Mouse (Mus musculus) neural tube, embryonic 14.5 days (tissue): ENCODE measurements around the gene Gm36210. TPM values are rescaled to one million over a fixed set of nuclear protein-coding genes. Genes with fewer than 3 reads are reported as not detected.
A peak's percentile ranks its signal among the peaks of the same experiment; 100 is the strongest.

Experiments
- ATAC-seq: fragments of 200-750 bp; cut with Nextera tagmentation; 2 replicates; pipeline ENCODE4 v1.8.0; 2017; ENCODE audit warnings: low read depth, mild to moderate bottlenecking, moderate TSS enrichment, moderate library complexity
- H3K27ac ChIP-seq: fragments of 300-500 bp; sonication (generic); 2 replicates; pipeline ENCODE4 v1.5.1; 2014; ENCODE audit warnings: low read depth, mild to moderate bottlenecking, control low read depth, low read length, moderate library complexity, mixed read lengths
- H3K27me3 ChIP-seq: fragments of 300-500 bp; sonication (generic); 2 replicates; pipeline ENCODE4 v1.6.1; 2014; ENCODE audit warnings: low read length; ENCODE audit not compliant: control insufficient read depth, insufficient read depth
- H3K36me3 ChIP-seq: fragments of 300-500 bp; sonication (generic); 2 replicates; pipeline ENCODE4 v1.6.1; 2014; ENCODE audit warnings: low read length, mixed read lengths; ENCODE audit not compliant: control insufficient read depth, insufficient read depth
- H3K4me1 ChIP-seq: fragments of 300-500 bp; sonication (generic); 2 replicates; pipeline ENCODE4 v1.6.1; 2014; ENCODE audit warnings: low read length; ENCODE audit not compliant: control insufficient read depth, insufficient read depth
- H3K4me2 ChIP-seq: fragments of 300-500 bp; sonication (generic); 2 replicates; pipeline ENCODE4 v1.6.1; 2014; ENCODE audit warnings: mild to moderate bottlenecking, low read depth, low read length, control low read depth
- H3K4me3 ChIP-seq: fragments of 300-500 bp; sonication (generic); 2 replicates; pipeline ENCODE4 v1.5.1; 2014; ENCODE audit warnings: low read depth, low read length, control low read depth, mixed read lengths
- H3K9ac ChIP-seq: fragments of 300-500 bp; sonication (generic); replicated peaks from 2 replicates; pipeline ENCODE4 v1.6.1; 2014; ENCODE audit warnings: low read depth, mild to moderate bottlenecking, control low read depth, low read length, mixed read lengths
- H3K9me3 ChIP-seq: fragments of 300-500 bp; sonication (generic); 2 replicates; pipeline ENCODE4 v1.6.1; 2016; ENCODE audit warnings: low read length; ENCODE audit not compliant: control insufficient read depth
- WGBS: fragments of 180-500 bp; shearing (Covaris S2); extraction: QIAGEN DNeasy Blood & Tissue Kit; methylation state at CpG from one replicate; pipeline ENCODE4 v1.1.7; 2014; 5-methylcytosine and 5-hydroxymethylcytosine counted together
- polyA plus RNA-seq: library from polyadenylated mRNA; unstranded; fragments of >200 nt; fragmentation: Nextera tagmentation; extraction: Ambion mirVana; gene quantifications from 2 replicates; pipeline ENCODE4 v1.2.1, GENCODE M21; 2014

Gene Gm36210
- polyA plus RNA-seq, 1 experiment from 2014 or later = 0.37 TPM

DNA sequence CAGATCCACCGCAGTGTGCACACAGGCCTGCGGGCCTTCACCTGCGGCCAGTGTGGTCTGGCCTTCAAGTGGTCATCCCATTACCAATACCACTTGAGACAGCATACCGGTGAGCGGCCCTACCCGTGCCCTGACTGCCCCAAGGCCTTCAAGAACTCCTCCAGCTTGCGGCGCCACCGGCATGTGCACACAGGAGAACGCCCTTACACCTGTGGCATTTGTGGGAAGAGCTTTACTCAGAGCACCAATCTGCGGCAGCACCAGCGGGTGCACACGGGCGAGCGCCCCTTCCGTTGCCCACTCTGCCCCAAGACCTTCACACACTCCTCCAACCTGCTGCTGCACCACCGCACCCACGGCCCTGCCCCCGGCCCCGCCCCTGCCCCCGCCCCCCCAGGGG is 12.8 kb upstream of the Gm36210 start:
- no peak overlapping the region for H3K4me3 ChIP-seq
- no peak overlapping the region for H3K27ac ChIP-seq
- H3K9me3 ChIP-seq = no peaks in the 10 kb centered on the region
- no peaks in the 10 kb centered on the region for H3K27me3 ChIP-seq
- H3K9ac ChIP-seq = no peak overlapping the region
- ATAC-seq = no peak
- peaks cover 21% of the 10 kb centered on the region for H3K36me3 ChIP-seq
- WGBS = 90% methylated on average over 18 of the region's 21 CpGs
- peaks cover 32% of the 10 kb centered on the region for H3K4me1 ChIP-seq
- H3K4me2 ChIP-seq = no peak overlapping the region

DNA sequence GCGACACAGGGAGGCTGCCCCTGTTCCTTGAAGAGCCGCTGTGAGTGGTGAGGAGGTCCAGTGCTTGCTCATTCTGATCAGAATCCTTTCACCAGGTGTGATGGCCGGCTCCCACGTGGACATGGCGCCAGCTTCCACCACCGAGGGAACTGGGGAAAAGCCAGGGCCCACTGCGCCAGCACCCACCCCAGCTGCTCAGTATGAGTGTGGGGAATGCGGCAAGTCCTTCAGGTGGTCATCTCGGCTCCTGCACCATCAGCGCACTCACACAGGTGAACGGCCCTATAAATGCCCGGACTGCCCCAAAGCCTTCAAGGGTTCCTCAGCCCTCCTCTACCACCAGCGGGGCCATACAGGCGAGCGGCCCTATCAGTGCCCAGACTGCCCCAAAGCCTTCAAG is 12.4 kb upstream of the Gm36210 start:
- ATAC-seq = no peak
- Histone ChIP-seq H3K4me1 (peaks cover 28% of the 10 kb centered on the region), H3K27me3 (no peaks in the 10 kb centered on the region)

DNA sequence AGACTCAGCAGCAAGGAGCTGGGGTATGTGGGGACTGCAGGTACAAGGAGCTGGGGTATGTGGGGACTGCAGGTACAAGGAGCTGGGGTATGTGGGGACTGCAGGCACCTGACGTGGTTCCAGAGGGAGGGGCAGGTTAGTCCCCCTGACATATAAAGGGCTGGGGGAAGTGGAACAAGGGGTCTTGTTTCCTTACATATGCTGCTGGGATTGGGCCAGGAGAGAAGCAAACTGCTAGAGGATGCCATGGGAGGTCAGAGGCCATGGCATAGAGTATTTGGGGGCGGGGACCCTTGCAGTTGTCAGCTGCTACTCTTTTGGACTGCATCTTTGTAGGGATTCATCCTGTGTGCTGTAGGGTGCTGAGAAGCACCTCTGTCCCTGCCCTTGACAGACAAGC is 11.2 kb upstream of the Gm36210 start:
- Histone ChIP-seq H3K36me3 (peaks cover 21% of the 10 kb centered on the region), H3K9me3 (no peaks in the 10 kb centered on the region), H3K4me1 (peaks cover 21% of the 10 kb centered on the region), H3K4me2 (no peak overlapping the region), H3K9ac (0 out of 2 replicates have a peak overlapping the region, but pooled peaks have one; percentile 87), H3K27me3 (no peaks in the 10 kb centered on the region), H3K27ac (no peak overlapping the region), H3K4me3 (no peak overlapping the region)
- 97% methylated on average over 2 of the region's 2 CpGs for WGBS
- no peak for ATAC-seq

More for the DNA sequence above, 12.4 kb upstream of the Gm36210 start:
- Histone ChIP-seq H3K9me3 (no peaks in the 10 kb centered on the region), H3K4me2 (no peak overlapping the region), H3K27ac (no peak overlapping the region), H3K9ac (no peak overlapping the region), H3K36me3 (peaks cover 21% of the 10 kb centered on the region), H3K4me3 (no peak overlapping the region)
- WGBS = 98% methylated on average over 15 of the region's 15 CpGs

DNA sequence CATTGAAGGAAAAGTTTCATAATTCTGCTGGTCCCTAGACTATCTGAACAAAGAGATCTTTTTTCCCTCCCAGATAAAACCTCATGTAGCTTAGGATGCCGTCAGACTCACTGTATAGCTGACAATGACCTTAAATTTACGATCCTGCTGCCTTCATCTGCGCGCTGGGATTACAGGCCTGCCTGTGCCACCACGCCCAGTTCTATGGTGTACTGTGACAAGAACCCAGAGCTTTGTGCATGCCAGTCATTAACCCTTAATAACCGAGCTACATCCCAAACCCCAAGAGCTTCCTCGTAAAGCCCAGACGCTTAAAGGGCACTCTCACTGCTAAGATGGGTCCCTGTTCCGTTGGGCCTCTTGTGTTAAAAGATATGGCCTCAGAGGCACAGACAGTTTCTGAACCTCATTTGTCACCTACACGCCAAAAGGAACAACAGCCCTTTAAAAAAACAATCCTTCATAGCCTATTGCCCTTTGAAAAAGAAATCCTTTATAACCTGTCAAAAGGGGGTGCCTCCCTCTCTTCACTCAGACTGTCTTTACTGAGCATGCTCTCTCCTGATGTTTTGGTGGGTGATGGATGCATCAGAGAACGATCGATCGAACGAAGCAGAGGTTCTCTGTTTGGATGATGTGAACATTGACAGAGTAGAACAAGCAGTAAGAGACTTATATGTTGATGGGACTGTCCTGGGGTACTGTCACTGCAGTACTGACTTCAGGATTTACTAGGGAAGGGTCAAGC is 9.5 kb upstream of the Gm36210 start:
- Histone ChIP-seq H3K9ac (peak overlapping the region; percentile 87), H3K27me3 (no peaks in the 10 kb centered on the region), H3K9me3 (no peaks in the 10 kb centered on the region), H3K27ac (peak overlapping the region; percentile 99), H3K4me3 (peak overlapping the region; percentile 69), H3K4me1 (peaks cover 12% of the 10 kb centered on the region), H3K36me3 (peaks cover 20% of the 10 kb centered on the region), H3K4me2 (peak overlapping the region; percentile 86)
- 6% methylated on average over 14 of the region's 14 CpGs for WGBS
- peak; percentile 75 for ATAC-seq

DNA sequence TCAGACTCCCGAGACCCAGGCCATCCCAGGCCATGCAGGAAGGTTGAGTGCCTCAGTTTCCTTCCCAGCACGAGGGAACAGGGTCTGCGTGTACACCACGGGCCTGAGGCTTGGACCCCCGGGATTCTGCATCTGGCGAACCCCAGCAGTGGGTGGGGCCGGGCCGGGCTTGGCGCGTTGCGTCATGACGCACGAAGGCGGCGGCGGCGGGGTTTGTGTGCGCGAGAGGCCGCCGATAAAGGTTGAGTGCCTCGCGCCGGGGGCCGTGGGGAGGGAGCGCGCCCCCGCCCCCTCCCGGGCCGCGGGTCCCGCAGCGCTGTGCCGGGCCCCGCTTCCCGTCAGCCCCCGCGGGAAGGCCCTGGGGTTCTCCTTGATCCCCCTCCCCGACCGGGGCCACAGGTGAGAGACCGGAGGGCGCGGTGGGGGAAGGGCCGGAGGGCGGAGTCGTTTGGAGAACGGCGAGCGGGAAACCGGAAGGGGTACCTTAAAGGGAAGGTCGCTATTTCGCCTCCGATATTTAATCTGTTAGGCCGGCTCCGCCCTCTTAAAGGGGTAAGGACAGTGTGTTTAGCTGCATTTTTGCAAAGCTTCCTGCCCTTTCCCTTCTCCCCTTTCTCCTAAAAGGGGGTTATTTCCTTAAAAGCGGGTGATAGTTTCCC is 8.8 kb upstream of the Gm36210 start, which contains the start of gene Zfp628:
Gene Zfp628, plus strand, starts transcription at position 211 of the 659 bp plus-strand sequence.
- no peaks in the 10 kb centered on the region for H3K27me3 ChIP-seq
- peak within 1 kb of the TSS; percentile 99 for H3K27ac ChIP-seq
- peaks cover 13% of the 10 kb centered on the region for H3K36me3 ChIP-seq
- peak within 1 kb of the TSS; percentile 86 for H3K4me2 ChIP-seq
- WGBS = under 1% methylated on average over 44 of the region's 56 CpGs
- peaks cover 12% of the 10 kb centered on the region for H3K4me1 ChIP-seq
- peak within 1 kb of the TSS; percentile 69 for H3K4me3 ChIP-seq
- no peaks in the 10 kb centered on the region for H3K9me3 ChIP-seq
- ATAC-seq = peak; percentile 88
- H3K9ac ChIP-seq = peak within 1 kb of the TSS; percentile 87

DNA sequence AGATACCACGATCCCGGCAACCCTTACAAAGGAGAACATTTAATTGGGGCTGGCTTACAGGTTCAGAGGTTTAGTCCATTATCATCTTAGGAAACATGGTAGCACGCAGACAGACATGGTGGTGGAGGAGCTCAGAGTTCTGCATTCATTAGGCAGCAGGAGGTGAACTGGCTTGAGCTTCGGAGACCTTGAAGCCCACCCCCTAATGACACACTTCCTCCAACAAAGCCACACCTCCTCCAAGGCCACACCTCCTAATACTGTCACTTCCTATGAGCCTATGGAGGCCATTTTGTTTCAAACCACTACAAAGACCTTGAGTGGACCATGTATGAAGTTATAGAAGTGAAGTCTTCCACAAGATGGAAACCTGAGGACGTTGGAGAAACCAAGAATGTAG is 5.9 kb upstream of the Gm36210 start:
- no peak for ATAC-seq
- Histone ChIP-seq H3K9me3 (no peaks in the 10 kb centered on the region), H3K4me2 (no peak overlapping the region), H3K9ac (no peak overlapping the region), H3K36me3 (no peaks in the 10 kb centered on the region), H3K4me3 (no peak overlapping the region), H3K27ac (no peak overlapping the region), H3K4me1 (peaks cover 12% of the 10 kb centered on the region), H3K27me3 (no peaks in the 10 kb centered on the region)
- WGBS = 64% methylated on average over 5 of the region's 5 CpGs

DNA sequence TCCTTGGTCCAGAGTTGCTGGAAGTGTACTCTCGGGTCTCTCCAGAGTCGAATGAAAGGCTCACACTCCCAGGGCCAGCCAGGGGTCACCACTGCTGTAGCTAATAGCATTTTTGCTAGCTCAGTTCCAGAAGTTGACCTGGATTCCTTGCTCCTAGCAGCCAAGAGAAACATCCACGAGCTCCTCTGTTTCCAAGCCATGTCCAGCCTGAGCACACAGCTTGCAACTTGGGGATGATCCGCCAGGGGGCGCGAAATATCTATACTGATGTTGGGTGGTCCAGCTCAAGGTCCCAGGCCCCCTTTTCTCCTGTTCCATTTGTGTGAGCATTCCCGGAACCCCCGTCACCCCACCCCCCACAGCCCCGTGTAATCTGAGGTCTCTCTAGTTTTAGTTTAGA is 5.2 kb upstream of the Gm36210 start:
- H3K36me3 ChIP-seq = no peaks in the 10 kb centered on the region
- no peaks in the 10 kb centered on the region for H3K27me3 ChIP-seq
- H3K4me3 ChIP-seq = no peak overlapping the region
- WGBS = 47% methylated on average over 9 of the region's 9 CpGs
- H3K9ac ChIP-seq = no peak overlapping the region
- no peak for ATAC-seq
- H3K4me2 ChIP-seq = no peak overlapping the region
- H3K4me1 ChIP-seq = peaks cover 6% of the 10 kb centered on the region
- H3K27ac ChIP-seq = no peak overlapping the region
- no peaks in the 10 kb centered on the region for H3K9me3 ChIP-seq

DNA sequence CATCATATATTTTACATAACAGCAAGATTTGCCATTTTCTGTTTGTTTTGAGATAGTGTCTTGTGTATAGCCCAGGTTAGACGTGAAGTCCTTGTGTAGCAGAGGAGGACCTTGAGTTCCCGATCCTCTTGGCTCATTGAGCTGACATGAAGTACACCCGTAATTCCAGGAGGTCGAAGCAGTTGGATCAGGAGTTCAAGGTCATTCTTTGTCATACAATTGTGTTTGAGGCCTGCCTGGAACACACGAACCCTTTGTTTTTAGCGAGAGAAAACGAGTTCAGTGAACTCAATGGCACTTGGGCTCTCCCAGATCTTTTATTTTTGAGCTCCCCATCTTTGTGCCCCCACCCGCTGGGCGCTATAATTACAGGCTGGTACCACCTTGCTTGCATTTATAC is 3.9 kb downstream of the Gm36210 start:
- 80% methylated on average over 9 of the region's 9 CpGs for WGBS
- Histone ChIP-seq H3K4me2 (no peak overlapping the region), H3K36me3 (no peaks in the 10 kb centered on the region), H3K4me3 (no peak overlapping the region), H3K4me1 (no peaks in the 10 kb centered on the region), H3K27me3 (no peaks in the 10 kb centered on the region), H3K9me3 (no peaks in the 10 kb centered on the region), H3K9ac (no peak overlapping the region), H3K27ac (no peak overlapping the region)
- no peak for ATAC-seq

DNA sequence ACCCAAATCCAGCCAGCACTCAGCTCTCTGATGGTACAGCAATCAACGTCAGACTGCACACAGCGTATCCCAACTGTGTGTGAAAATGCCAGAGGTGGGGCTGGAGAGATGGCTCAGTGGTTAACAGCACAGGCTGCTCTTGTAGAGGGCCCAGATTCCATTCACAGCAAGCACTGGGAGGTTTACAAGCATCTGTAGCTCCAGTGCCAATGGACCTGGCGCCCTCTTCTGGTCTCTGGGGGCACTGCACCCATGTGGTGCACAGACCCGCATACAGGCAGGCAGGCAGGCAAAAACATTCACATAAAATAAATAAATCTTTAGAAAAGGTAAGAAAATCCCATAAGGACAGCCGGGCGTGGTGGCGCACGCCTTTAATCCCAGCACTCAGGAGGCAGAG is 5.1 kb downstream of the Gm36210 start:
- H3K27me3 ChIP-seq = no peaks in the 10 kb centered on the region
- H3K9ac ChIP-seq = no peak overlapping the region
- H3K4me2 ChIP-seq = no peak overlapping the region
- H3K36me3 ChIP-seq = no peaks in the 10 kb centered on the region
- 51% methylated on average over 8 of the region's 8 CpGs for WGBS
- no peaks in the 10 kb centered on the region for H3K4me1 ChIP-seq
- no peak overlapping the region for H3K27ac ChIP-seq
- ATAC-seq = no peak
- H3K9me3 ChIP-seq = no peaks in the 10 kb centered on the region
- no peak overlapping the region for H3K4me3 ChIP-seq
